Mouse (Mus musculus): ENCODE measurements around the gene Syt1. TPM values are rescaled to one million over a fixed set of nuclear protein-coding genes. Genes with fewer than 3 reads are reported as not detected.
A peak's percentile ranks its signal among the peaks of the same experiment; 100 is the strongest.

The Syt1 gene
- polyA plus RNA-seq, 1 experiment from 2014 or later = 0.70 TPM

GRCm38 (mm10) chr10:108537641-108538040 is 473.1 kb downstream of the Syt1 start:
- 47% methylated on average over 9 of the region's 9 CpGs for WGBS
- Histone ChIP-seq H3K9me3 (no peaks in the 10 kb centered on the region), H3K27me3 (ENCODE audit: insufficient read depth, poor library complexity, severe bottlenecking) (no peaks in the 10 kb centered on the region), H3K4me1 (peaks cover 4% of the 10 kb centered on the region; the same call in 1 of the 2 replicates), H3K36me3 (no peaks in the 10 kb centered on the region), H3K27ac (peak overlapping the region; percentile 86), H3K4me3 (no peak overlapping the region)
- DNase-seq (ENCODE audit: low spot score) = peak; percentile 85

DNA sequence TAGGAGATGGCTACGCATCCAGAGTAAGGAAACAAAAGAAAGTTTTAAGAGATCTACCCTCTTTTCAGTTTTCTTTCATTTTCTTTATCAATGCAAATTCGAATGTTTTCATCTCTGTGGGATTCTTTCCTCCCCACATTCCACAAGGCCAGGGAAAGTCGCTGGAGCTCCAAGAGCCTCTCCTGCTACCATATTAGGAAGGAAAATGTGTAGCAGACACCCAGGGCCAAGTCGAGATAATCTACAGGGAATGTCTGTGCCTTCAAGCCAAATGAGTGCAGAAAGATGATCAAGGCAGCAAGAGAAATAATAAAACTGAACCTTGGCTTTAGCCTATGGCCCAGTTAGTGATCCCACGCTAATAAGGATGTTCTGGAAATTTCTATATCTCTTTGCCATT is 474.9 kb downstream of the Syt1 start:
- 25% methylated on average over 5 of the region's 5 CpGs for WGBS
- Histone ChIP-seq H3K27ac (peak overlapping the region; percentile 86), H3K4me3 (no peak overlapping the region), H3K36me3 (no peaks in the 10 kb centered on the region), H3K9me3 (no peaks in the 10 kb centered on the region), H3K27me3 (ENCODE audit: insufficient read depth, poor library complexity, severe bottlenecking) (no peaks in the 10 kb centered on the region), H3K4me1 (peaks cover 17% of the 10 kb centered on the region)
- DNase-seq (ENCODE audit: low spot score) = peak; percentile 84

DNA sequence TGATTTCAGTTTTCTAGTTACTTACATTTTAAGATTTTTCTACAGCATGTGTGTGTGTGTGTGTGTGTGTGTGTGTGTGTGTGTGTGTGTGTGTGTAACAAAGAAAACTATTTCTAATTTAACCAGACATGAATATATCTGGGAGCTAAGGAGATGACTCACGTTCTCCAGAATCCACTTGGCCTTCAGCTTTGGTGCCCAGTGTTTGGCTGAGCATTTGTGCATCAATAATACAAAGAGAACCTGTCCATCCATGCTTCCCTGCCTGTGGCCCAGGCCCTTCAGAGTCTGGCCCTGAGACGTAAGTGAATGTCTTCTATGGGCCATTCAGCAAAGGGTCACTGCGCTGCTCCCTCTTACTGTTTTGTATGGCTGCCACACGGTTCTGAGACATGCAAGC is 476.7 kb downstream of the Syt1 start:
- Histone ChIP-seq H3K4me1 (peaks cover 19% of the 10 kb centered on the region), H3K9me3 (no peaks in the 10 kb centered on the region), H3K4me3 (no peak overlapping the region), H3K27ac (no peak overlapping the region), H3K36me3 (no peaks in the 10 kb centered on the region), H3K27me3 (ENCODE audit: insufficient read depth, poor library complexity, severe bottlenecking) (no peaks in the 10 kb centered on the region)
- WGBS = 86% methylated on average over 4 of the region's 4 CpGs
- DNase-seq (ENCODE audit: low spot score) = no peak

- no peaks in the 10 kb centered on the region for H3K27me3 ChIP-seq (ENCODE audit: insufficient read depth, poor library complexity, severe bottlenecking)
- H3K4me1 ChIP-seq = peaks cover 19% of the 10 kb centered on the region
- peak overlapping the region; percentile 57; the same call in 1 of the 2 replicates for H3K27ac ChIP-seq
- no peaks in the 10 kb centered on the region for H3K36me3 ChIP-seq
- 89% methylated on average over 11 of the region's 11 CpGs for WGBS
- DNase-seq (ENCODE audit: low spot score) = no peak
- no peak overlapping the region for H3K4me3 ChIP-seq
- no peaks in the 10 kb centered on the region for H3K9me3 ChIP-seq
Observed at GRCm38 (mm10) chr10:108532916-108533315, 477.9 kb downstream of the Syt1 start.

DNA sequence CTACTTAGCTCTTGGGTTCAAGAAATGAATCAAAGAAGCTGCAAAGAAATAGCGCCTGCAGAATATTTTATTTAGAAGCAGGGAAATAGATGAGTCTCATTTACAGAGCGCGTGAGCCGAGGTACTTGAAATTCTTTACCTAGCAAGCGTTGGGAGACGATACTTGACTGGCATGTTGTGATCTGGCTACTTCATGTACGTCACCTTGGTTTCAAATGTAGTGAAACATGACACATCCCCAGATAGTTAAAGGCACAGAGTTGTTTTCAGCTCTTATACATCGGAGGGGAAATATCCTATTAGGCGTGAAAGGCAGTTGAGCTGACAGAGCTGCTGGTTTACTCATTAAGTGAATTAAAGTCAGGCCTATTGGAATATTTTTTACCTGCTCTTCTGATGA is 478.5 kb downstream of the Syt1 start:
- WGBS = 69% methylated on average over 9 of the region's 9 CpGs
- no peak overlapping the region for H3K4me3 ChIP-seq
- peaks cover 16% of the 10 kb centered on the region for H3K4me1 ChIP-seq
- no peaks in the 10 kb centered on the region for H3K36me3 ChIP-seq
- H3K9me3 ChIP-seq = no peaks in the 10 kb centered on the region
- DNase-seq (ENCODE audit: low spot score) = no peak
- H3K27ac ChIP-seq = peak overlapping the region; percentile 57; the same call in 1 of the 2 replicates
- H3K27me3 ChIP-seq (ENCODE audit: insufficient read depth, poor library complexity, severe bottlenecking) = no peaks in the 10 kb centered on the region

- H3K4me3 ChIP-seq = no peak overlapping the region
- WGBS = 51% methylated on average over 4 of the region's 4 CpGs
- no peaks in the 10 kb centered on the region for H3K36me3 ChIP-seq
- DNase-seq (ENCODE audit: low spot score) = no peak
- H3K9me3 ChIP-seq = no peaks in the 10 kb centered on the region
- H3K27ac ChIP-seq = peak overlapping the region; percentile 75; the same call in 1 of the 2 replicates
- peaks cover 16% of the 10 kb centered on the region for H3K4me1 ChIP-seq
- H3K27me3 ChIP-seq (ENCODE audit: insufficient read depth, poor library complexity, severe bottlenecking) = no peaks in the 10 kb centered on the region
Observed at GRCm38 (mm10) chr10:108531641-108532040, 479.1 kb downstream of the Syt1 start.

GRCm38 (mm10) chr10:108531111-108531510 is 479.7 kb downstream of the Syt1 start:
- peaks cover 16% of the 10 kb centered on the region for H3K4me1 ChIP-seq
- 23% methylated on average over 4 of the region's 4 CpGs for WGBS
- no peak overlapping the region for H3K4me3 ChIP-seq
- no peaks in the 10 kb centered on the region for H3K9me3 ChIP-seq
- H3K27ac ChIP-seq = peak overlapping the region; percentile 75
- no peak for DNase-seq (ENCODE audit: low spot score)
- H3K27me3 ChIP-seq (ENCODE audit: insufficient read depth, poor library complexity, severe bottlenecking) = no peaks in the 10 kb centered on the region
- no peaks in the 10 kb centered on the region for H3K36me3 ChIP-seq

- Histone ChIP-seq H3K9me3 (no peaks in the 10 kb centered on the region), H3K36me3 (no peaks in the 10 kb centered on the region), H3K4me3 (no peak overlapping the region), H3K27ac (no peak overlapping the region), H3K27me3 (ENCODE audit: insufficient read depth, poor library complexity, severe bottlenecking) (no peaks in the 10 kb centered on the region), H3K4me1 (peaks cover 22% of the 10 kb centered on the region)
- 86% methylated on average over 7 of the region's 7 CpGs for WGBS
- DNase-seq (ENCODE audit: low spot score) = no peak
Observed at GRCm38 (mm10) chr10:108528338-108528737, 482.4 kb downstream of the Syt1 start.

- H3K4me3 ChIP-seq = no peak overlapping the region
- 86% methylated on average over 11 of the region's 11 CpGs for WGBS
- H3K9me3 ChIP-seq = no peaks in the 10 kb centered on the region
- DNase-seq (ENCODE audit: low spot score) = no peak
- peaks cover 7% of the 10 kb centered on the region; the same call in 1 of the 2 replicates for H3K4me1 ChIP-seq
- no peak overlapping the region for H3K27ac ChIP-seq
- no peaks in the 10 kb centered on the region for H3K27me3 ChIP-seq (ENCODE audit: insufficient read depth, poor library complexity, severe bottlenecking)
- no peaks in the 10 kb centered on the region for H3K36me3 ChIP-seq
Observed at GRCm38 (mm10) chr10:108525506-108525905, 485.3 kb downstream of the Syt1 start.

- DNase-seq (ENCODE audit: low spot score) = no peak
- H3K4me1 ChIP-seq = peaks cover 7% of the 10 kb centered on the region; the same call in 1 of the 2 replicates
- no peaks in the 10 kb centered on the region for H3K36me3 ChIP-seq
- WGBS = 46% methylated on average over 6 of the region's 6 CpGs
- no peaks in the 10 kb centered on the region for H3K9me3 ChIP-seq
- H3K27me3 ChIP-seq (ENCODE audit: insufficient read depth, poor library complexity, severe bottlenecking) = no peaks in the 10 kb centered on the region
- peak overlapping the region; percentile 10; the same call in 1 of the 2 replicates for H3K27ac ChIP-seq
- no peak overlapping the region for H3K4me3 ChIP-seq
Observed at GRCm38 (mm10) chr10:108524306-108525029, 486.3 kb downstream of the Syt1 start.

DNA sequence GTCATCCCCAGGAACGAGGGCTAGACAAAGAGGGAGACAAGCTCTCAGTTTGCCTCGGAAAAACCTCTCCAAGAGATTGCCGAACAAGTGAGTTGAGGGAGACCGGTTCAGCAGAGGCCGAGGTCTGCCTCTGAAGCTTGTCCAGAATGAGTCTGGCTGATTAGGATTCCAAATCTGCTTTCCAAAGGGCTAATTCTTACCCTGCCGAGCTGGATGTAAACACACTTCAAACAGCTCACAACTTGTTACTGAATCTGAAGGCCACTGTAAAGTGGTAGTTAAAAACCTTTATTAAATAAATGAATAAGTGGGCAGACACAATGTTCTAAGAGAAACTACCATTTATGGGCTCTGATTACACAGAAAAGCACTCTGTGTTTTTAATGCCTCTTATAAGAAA is 491.6 kb downstream of the Syt1 start:
- Histone ChIP-seq H3K36me3 (no peaks in the 10 kb centered on the region), H3K4me3 (no peak overlapping the region), H3K27me3 (ENCODE audit: insufficient read depth, poor library complexity, severe bottlenecking) (no peaks in the 10 kb centered on the region), H3K4me1 (0 out of 2 replicates have a peak, but pooled peaks cover 4% of the 10 kb centered on the region), H3K9me3 (no peaks in the 10 kb centered on the region), H3K27ac (peak overlapping the region; percentile 47; the same call in 1 of the 2 replicates)
- 23% methylated on average over 6 of the region's 6 CpGs for WGBS
- DNase-seq (ENCODE audit: low spot score) = peak; percentile 51

DNA sequence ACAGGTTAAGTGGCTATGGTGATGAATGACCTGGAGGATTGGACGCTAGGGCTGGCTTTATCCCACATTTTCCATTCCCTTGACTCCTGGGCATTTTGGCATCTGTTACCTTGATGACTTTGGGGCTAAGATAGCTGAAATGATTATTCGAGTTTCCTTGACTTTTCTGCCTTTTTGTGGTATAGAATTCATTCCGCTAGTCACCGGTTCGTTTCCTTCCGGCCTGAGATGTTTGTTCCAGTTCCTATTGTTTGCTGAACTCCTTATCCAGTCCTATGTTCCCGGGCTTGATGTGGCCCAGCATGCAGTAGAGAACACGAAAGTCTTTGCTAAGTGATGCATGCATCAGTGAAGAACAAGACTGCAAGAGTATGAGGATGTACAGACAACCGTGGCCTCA is 493.7 kb downstream of the Syt1 start:
- Histone ChIP-seq H3K36me3 (no peaks in the 10 kb centered on the region), H3K4me1 (0 out of 2 replicates have a peak, but pooled peaks cover 4% of the 10 kb centered on the region), H3K27me3 (ENCODE audit: insufficient read depth, poor library complexity, severe bottlenecking) (no peaks in the 10 kb centered on the region), H3K27ac (no peak overlapping the region), H3K9me3 (no peaks in the 10 kb centered on the region), H3K4me3 (no peak overlapping the region)
- WGBS = 73% methylated on average over 9 of the region's 9 CpGs
- peak; percentile 57 for DNase-seq (ENCODE audit: low spot score)

- Histone ChIP-seq H3K36me3 (no peaks in the 10 kb centered on the region), H3K27ac (no peak overlapping the region), H3K4me3 (no peak overlapping the region), H3K9me3 (no peaks in the 10 kb centered on the region), H3K4me1 (0 out of 2 replicates have a peak, but pooled peaks cover 4% of the 10 kb centered on the region), H3K27me3 (ENCODE audit: insufficient read depth, poor library complexity, severe bottlenecking) (no peaks in the 10 kb centered on the region)
- DNase-seq (ENCODE audit: low spot score) = peak; percentile 10
- 70% methylated on average over 7 of the region's 7 CpGs for WGBS
Observed at GRCm38 (mm10) chr10:108514671-108515070, 496.1 kb downstream of the Syt1 start.

Data from heart, embryonic 10.5 days (tissue).